Mouse (Mus musculus): ENCODE measurements around the gene Glipr1l1. TPM values are rescaled to one million over a fixed set of nuclear protein-coding genes. Genes with fewer than 3 reads are reported as not detected.
A peak's percentile ranks its signal among the peaks of the same experiment; 100 is the strongest.
"Not testable (repeated sequence)": the region's sequence is repeated elsewhere in the genome, so short reads cannot be mapped to it uniquely, and the experiment has no call there.

Gene Glipr1l1
- polyA plus RNA-seq, 1 experiment from 2014 or later: 0.21 TPM

- H3K36me3 ChIP-seq (ENCODE audit: control insufficient read depth, insufficient read depth, low read length): no peaks in the 10 kb centered on the region
- H3K4me2 ChIP-seq (ENCODE audit: low read length): no peak within 1 kb of the TSS
- no peaks in the 10 kb centered on the region for H3K27me3 ChIP-seq (ENCODE audit: control insufficient read depth, insufficient read depth, low read depth, low read length)
- no peak for ATAC-seq
- H3K9ac ChIP-seq (ENCODE audit: low read depth, low read length): no peak within 1 kb of the TSS
- no peak within 1 kb of the TSS for H3K4me3 ChIP-seq (ENCODE audit: low read depth, low read length)
- no peak within 1 kb of the TSS for H3K27ac ChIP-seq (ENCODE audit: low read length)
- H3K4me1 ChIP-seq (ENCODE audit: control insufficient read depth, insufficient read depth, low read length): no peaks in the 10 kb centered on the region
- H3K9me3 ChIP-seq (replicated peaks; ENCODE audit: control insufficient read depth, low read length, poor library complexity, severe bottlenecking): no peaks in the 10 kb centered on the region
- WGBS: 93% methylated on average over 14 of the region's 14 CpGs
Observed at GRCm38 (mm10) chr10:112083157-112083556, 23.2 kb downstream of the Glipr1l1 start, which contains the start of gene Glipr1l2. Gene Glipr1l2, plus strand, starts transcription at chr10:112083354.

GRCm38 (mm10) chr10:112105785-112106184 is 45.8 kb downstream of the Glipr1l1 start:
- 2% methylated on average over 5 of the region's 5 CpGs for WGBS

GRCm38 (mm10) chr10:112110401-112110800 is 50.4 kb downstream of the Glipr1l1 start:
- no peaks in the 10 kb centered on the region for H3K27me3 ChIP-seq (ENCODE audit: control insufficient read depth, insufficient read depth, low read depth, low read length)
- H3K9me3 ChIP-seq (replicated peaks; ENCODE audit: control insufficient read depth, low read length, poor library complexity, severe bottlenecking): no peaks in the 10 kb centered on the region
- WGBS: 97% methylated on average over 7 of the region's 7 CpGs
- no peaks in the 10 kb centered on the region for H3K36me3 ChIP-seq (ENCODE audit: control insufficient read depth, insufficient read depth, low read length)
- no peak overlapping the region for H3K4me2 ChIP-seq (ENCODE audit: low read length)
- H3K27ac ChIP-seq (ENCODE audit: low read length): no peak overlapping the region
- ATAC-seq: no peak
- no peak overlapping the region for H3K4me3 ChIP-seq (ENCODE audit: low read depth, low read length)
- H3K4me1 ChIP-seq (ENCODE audit: control insufficient read depth, insufficient read depth, low read length): no peaks in the 10 kb centered on the region
- H3K9ac ChIP-seq (ENCODE audit: low read depth, low read length): no peak overlapping the region

More at GRCm38 (mm10) chr10:112105785-112106184, 45.8 kb downstream of the Glipr1l1 start:
- not testable (repeated sequence) for H3K9me3 ChIP-seq (replicated peaks; ENCODE audit: control insufficient read depth, low read length, poor library complexity, severe bottlenecking); H3K4me1 ChIP-seq (ENCODE audit: control insufficient read depth, insufficient read depth, low read length); ATAC-seq; H3K9ac ChIP-seq (ENCODE audit: low read depth, low read length); H3K27me3 ChIP-seq (ENCODE audit: control insufficient read depth, insufficient read depth, low read depth, low read length); H3K27ac ChIP-seq (ENCODE audit: low read length); H3K4me3 ChIP-seq (ENCODE audit: low read depth, low read length); H3K36me3 ChIP-seq (ENCODE audit: control insufficient read depth, insufficient read depth, low read length); H3K4me2 ChIP-seq (ENCODE audit: low read length)

- WGBS: 61% methylated on average over 2 of the region's 2 CpGs
Observed at GRCm38 (mm10) chr10:112125090-112125489, 65.1 kb downstream of the Glipr1l1 start.

GRCm38 (mm10) chr10:112127682-112128230 is 67.8 kb downstream of the Glipr1l1 start:
- H3K27me3 ChIP-seq (ENCODE audit: control insufficient read depth, insufficient read depth, low read depth, low read length); H3K9me3 ChIP-seq (replicated peaks; ENCODE audit: control insufficient read depth, low read length, poor library complexity, severe bottlenecking); H3K36me3 ChIP-seq (ENCODE audit: control insufficient read depth, insufficient read depth, low read length); H3K9ac ChIP-seq (ENCODE audit: low read depth, low read length); H3K4me1 ChIP-seq (ENCODE audit: control insufficient read depth, insufficient read depth, low read length); H3K4me2 ChIP-seq (ENCODE audit: low read length); H3K27ac ChIP-seq (ENCODE audit: low read length); H3K4me3 ChIP-seq (ENCODE audit: low read depth, low read length): not testable (repeated sequence)
- 69% methylated on average over 6 of the region's 6 CpGs for WGBS
- peak; percentile 54; the same call in 1 of the 2 replicates for ATAC-seq

More at GRCm38 (mm10) chr10:112125090-112125489, 65.1 kb downstream of the Glipr1l1 start:
- H3K4me2 ChIP-seq (ENCODE audit: low read length); H3K4me3 ChIP-seq (ENCODE audit: low read depth, low read length); H3K36me3 ChIP-seq (ENCODE audit: control insufficient read depth, insufficient read depth, low read length); H3K27me3 ChIP-seq (ENCODE audit: control insufficient read depth, insufficient read depth, low read depth, low read length); H3K9me3 ChIP-seq (replicated peaks; ENCODE audit: control insufficient read depth, low read length, poor library complexity, severe bottlenecking); ATAC-seq; H3K9ac ChIP-seq (ENCODE audit: low read depth, low read length); H3K27ac ChIP-seq (ENCODE audit: low read length); H3K4me1 ChIP-seq (ENCODE audit: control insufficient read depth, insufficient read depth, low read length): not testable (repeated sequence)

Other genes starting within 250 kb of the Glipr1l1 start
- 40.4 and 43.8 TPM in 2 replicates for gene Krr1, start 87.5 kb upstream of the Glipr1l1 start, polyA plus RNA-seq (2015; fragmentation: Nextera tagmentation; extraction: Ambion mirVana)
- 0.47 and 0.82 TPM in 2 replicates for gene Glipr1, start 57.6 kb upstream of the Glipr1l1 start, polyA plus RNA-seq (2015; fragmentation: Nextera tagmentation; extraction: Ambion mirVana)
- gene Glipr1l2, start 23.2 kb downstream of the Glipr1l1 start, polyA plus RNA-seq (2015; fragmentation: Nextera tagmentation; extraction: Ambion mirVana): not detected in 2 replicates
- gene Glipr1l3, start 100.1 kb downstream of the Glipr1l1 start, polyA plus RNA-seq (2015; fragmentation: Nextera tagmentation; extraction: Ambion mirVana): 0.56 and 0.63 TPM in 2 replicates
- 0.45 and 0.75 TPM in 2 replicates for gene Caps2, start 103.4 kb downstream of the Glipr1l1 start, polyA plus RNA-seq (2015; fragmentation: Nextera tagmentation; extraction: Ambion mirVana)
- 8.5 and 10.2 TPM in 2 replicates for gene Kcnc2, start 210.9 kb downstream of the Glipr1l1 start, polyA plus RNA-seq (2015; fragmentation: Nextera tagmentation; extraction: Ambion mirVana)